Mouse (Mus musculus) cerebellum, adult 2 months (tissue): ENCODE data around the gene Fhod1.

ENCODE experiments used
- CTCF ChIP-seq: fragments of 200-500 bp; IDR thresholded peaks from 2 replicates; pipeline ENCODE4 v1.5.1; 2011; ENCODE audit warnings: low read depth, mild to moderate bottlenecking, control low read depth, low read length, moderate library complexity, borderline replicate concordance; ENCODE audit not compliant: insufficient read depth
- POLR2A ChIP-seq: fragments of 200-500 bp; IDR thresholded peaks from 2 replicates; pipeline ENCODE4 v1.6.1; 2011; ENCODE audit warnings: low read length, control low read depth, borderline replicate concordance; ENCODE audit not compliant: insufficient read depth

GRCm38 (mm10) chr8:105349096-105349771 lies 1.5 kb upstream of the Fhod1 start:
- no peak for TF ChIP-seq POLR2A
- no peak for TF ChIP-seq CTCF
